Mouse (Mus musculus) lung, postnatal 0 days (tissue): ENCODE data around the gene Stub1. TPM values are rescaled to one million over a fixed set of nuclear protein-coding genes. Genes with fewer than 3 reads are reported as not detected.

Experiments used
- ATAC-seq: fragments of 200-750 bp; cut with Nextera tagmentation; 2 replicates; pipeline ENCODE4 v1.8.0; 2017; ENCODE audit warnings: moderate library complexity
- DNase-seq: peaks from one replicate; pipeline ENCODE4 v3.0.0-alpha.2; 2016; ENCODE audit warnings: low spot score
- H3K27ac ChIP-seq: fragments of 300-500 bp; sonication (generic); 2 replicates; pipeline ENCODE4 v1.5.1; 2014; ENCODE audit warnings: antibody characterized with exemption, mild to moderate bottlenecking, low read length, mixed read lengths
- H3K27me3 ChIP-seq: fragments of 300-500 bp; sonication (generic); replicated peaks from 2 replicates; pipeline ENCODE4 v1.6.1; 2014; ENCODE audit warnings: low read length, mixed read lengths; ENCODE audit not compliant: insufficient read depth
- H3K36me3 ChIP-seq: fragments of 300-500 bp; sonication (generic); 2 replicates; pipeline ENCODE4 v1.6.1; 2014; ENCODE audit warnings: low read length, mixed read lengths; ENCODE audit not compliant: insufficient read depth
- H3K4me1 ChIP-seq: fragments of 300-500 bp; sonication (generic); 2 replicates; pipeline ENCODE4 v1.6.1; 2014; ENCODE audit warnings: antibody characterized with exemption, low read depth, low read length, mixed read lengths; ENCODE audit not compliant: insufficient read depth
- H3K4me2 ChIP-seq: fragments of 300-500 bp; sonication (generic); replicated peaks from 2 replicates; pipeline ENCODE4 v1.6.1; 2014; ENCODE audit warnings: low read depth, mild to moderate bottlenecking, low read length, moderate library complexity, mixed read lengths
- H3K4me3 ChIP-seq: fragments of 300-500 bp; sonication (generic); 2 replicates; pipeline ENCODE4 v1.5.1; 2014; ENCODE audit warnings: low read depth, low read length
- H3K9ac ChIP-seq: fragments of 300-500 bp; sonication (generic); replicated peaks from 2 replicates; pipeline ENCODE4 v1.6.1; 2014; ENCODE audit warnings: low read depth, mild to moderate bottlenecking
- H3K9me3 ChIP-seq: fragments of 300-500 bp; sonication (generic); 2 replicates; pipeline ENCODE4 v1.6.1; 2016; ENCODE audit warnings: low read length, mixed read lengths
- CTCF ChIP-seq: IDR thresholded peaks from 2 replicates; pipeline ENCODE4 v1.5.1; 2016; ENCODE audit warnings: antibody characterized with exemption, mild to moderate bottlenecking
- EP300 ChIP-seq: IDR thresholded peaks from 2 replicates; pipeline ENCODE4 v1.6.1; 2016; ENCODE audit warnings: antibody characterized with exemption, mild to moderate bottlenecking, control low read depth
- WGBS: fragments of 180-500 bp; shearing (Covaris S2); extraction: QIAGEN DNeasy Blood & Tissue Kit; methylation state at CpG from one replicate; pipeline ENCODE4 v1.1.7; 2014; 5-methylcytosine and 5-hydroxymethylcytosine counted together
- polyA plus RNA-seq: library from polyadenylated mRNA; unstranded; fragments of >200 nt; fragmentation: Nextera tagmentation; extraction: Ambion mirVana; gene quantifications from 2 replicates; pipeline ENCODE4 v1.2.1, GENCODE M21; 2015

Gene Stub1
- polyA plus RNA-seq, 1 experiment from 2014 or later, result 198 TPM

DNA sequence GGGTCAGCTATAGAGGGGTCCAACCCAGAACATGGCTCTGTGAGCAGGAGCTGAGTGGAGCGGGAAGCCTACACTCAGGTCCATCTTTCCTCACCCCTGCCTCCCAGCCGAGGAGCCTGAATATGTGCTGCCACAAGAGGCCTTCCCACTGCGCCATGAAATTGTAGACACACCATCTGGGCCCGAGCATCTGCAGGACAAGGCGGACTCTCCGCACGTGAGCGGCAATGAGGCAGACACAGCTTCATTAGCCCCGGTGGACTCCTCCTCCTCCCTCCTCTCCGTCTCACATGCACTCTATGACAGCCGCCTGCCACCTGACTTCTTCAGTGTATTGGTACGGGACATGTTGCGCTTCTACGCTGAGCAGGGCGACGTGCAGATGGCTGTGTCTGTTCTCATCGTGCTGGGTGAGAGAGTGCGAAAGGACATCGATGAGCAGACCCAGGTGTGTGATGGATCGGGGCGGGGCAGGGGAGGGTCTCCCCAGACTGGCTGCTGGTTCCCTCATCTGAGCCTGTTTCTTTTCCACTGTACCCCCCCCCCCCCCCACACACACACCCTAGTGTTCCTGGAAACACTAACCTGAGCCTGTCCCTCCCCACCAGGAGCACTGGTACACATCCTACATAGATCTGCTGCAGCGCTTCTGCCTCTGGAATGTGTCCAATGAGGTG lies 5.5 kb downstream of the Stub1 start:
- Histone ChIP-seq H3K36me3 (0 out of 2 replicates have a peak, but pooled peaks cover 11% of the 10 kb centered on the region), H3K4me1 (peaks cover 35% of the 10 kb centered on the region)
- 90% methylated on average over 22 of the region's 22 CpGs for WGBS

DNA sequence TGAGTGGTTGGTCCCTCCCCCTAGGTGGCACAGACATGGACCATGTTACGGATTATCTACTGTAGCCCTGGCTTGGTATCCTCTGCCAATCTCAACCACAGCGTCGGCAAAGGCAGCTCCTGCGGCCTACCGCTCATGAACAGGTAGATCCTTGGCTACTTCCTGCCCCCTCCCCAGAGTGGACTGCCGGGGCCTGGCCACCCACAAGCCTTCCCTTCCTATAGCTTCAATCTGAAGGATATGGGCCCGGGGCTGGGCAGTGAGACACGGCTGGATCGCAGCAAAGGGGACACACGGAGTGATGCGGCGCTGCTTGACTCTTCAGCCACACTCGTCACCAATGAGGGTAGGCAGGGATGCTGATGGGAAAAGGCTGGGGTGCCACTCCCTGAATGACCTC lies 6.2 kb downstream of the Stub1 start:
- Histone ChIP-seq H3K4me2 (no peak overlapping the region), H3K27me3 (no peaks in the 10 kb centered on the region), H3K4me3 (no peak overlapping the region), H3K4me1 (peaks cover 32% of the 10 kb centered on the region), H3K36me3 (0 out of 2 replicates have a peak, but pooled peaks cover 11% of the 10 kb centered on the region), H3K9me3 (no peaks in the 10 kb centered on the region), H3K9ac (no peak overlapping the region), H3K27ac (no peak overlapping the region)
- DNase-seq (no peak), ATAC-seq (no peak)
- TF ChIP-seq EP300, result no peak
- TF ChIP-seq CTCF, result no peak
- 92% methylated on average over 13 of the region's 13 CpGs for WGBS

More for the DNA sequence above, 5.5 kb downstream of the Stub1 start:
- Histone ChIP-seq H3K9ac (no peak overlapping the region), H3K27ac (no peak overlapping the region; the same call in 1 of the 2 replicates), H3K9me3 (no peaks in the 10 kb centered on the region), H3K4me2 (no peak overlapping the region), H3K27me3 (no peaks in the 10 kb centered on the region), H3K4me3 (no peak overlapping the region)
- DNase-seq (no peak), ATAC-seq (no peak)
- TF ChIP-seq CTCF, result no peak
- no peak for TF ChIP-seq EP300

DNA sequence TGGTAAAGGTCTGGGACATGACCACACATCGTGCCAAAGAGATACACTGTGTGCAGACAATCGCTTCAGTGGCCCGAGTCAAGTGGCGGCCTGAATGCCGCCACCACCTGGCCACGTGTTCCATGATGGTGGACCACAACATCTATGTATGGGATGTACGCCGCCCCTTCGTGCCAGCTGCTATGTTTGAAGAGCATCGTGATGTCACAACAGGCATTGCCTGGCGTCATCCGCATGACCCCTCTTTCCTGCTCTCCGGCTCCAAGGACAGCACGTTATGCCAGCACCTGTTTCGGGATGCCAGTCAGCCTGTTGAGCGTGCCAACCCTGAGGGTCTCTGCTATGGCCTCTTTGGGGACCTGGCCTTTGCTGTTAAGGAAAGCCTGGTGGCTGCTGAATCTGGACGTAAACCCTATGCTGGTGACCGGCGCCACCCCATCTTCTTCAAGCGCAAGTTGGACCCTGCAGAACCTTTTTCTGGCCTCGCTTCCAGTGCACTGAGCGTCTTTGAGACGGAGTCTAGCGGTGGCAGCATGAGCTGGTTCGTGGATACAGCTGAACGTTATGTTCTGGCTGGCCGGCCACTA lies 7.1 kb downstream of the Stub1 start:
- no peak overlapping the region for H3K4me3 ChIP-seq
- ATAC-seq, result no peak
- H3K9me3 ChIP-seq, result no peaks in the 10 kb centered on the region
- DNase-seq, result no peak
- H3K4me1 ChIP-seq, result peaks cover 22% of the 10 kb centered on the region; the same call in 1 of the 2 replicates
- WGBS, result 95% methylated on average over 26 of the region's 27 CpGs
- H3K4me2 ChIP-seq, result no peak overlapping the region
- no peak for TF ChIP-seq EP300
- TF ChIP-seq CTCF, result no peak
- H3K36me3 ChIP-seq, result 0 out of 2 replicates have a peak, but pooled peaks cover 11% of the 10 kb centered on the region
- H3K9ac ChIP-seq, result no peak overlapping the region
- no peak overlapping the region for H3K27ac ChIP-seq
- no peaks in the 10 kb centered on the region for H3K27me3 ChIP-seq

DNA sequence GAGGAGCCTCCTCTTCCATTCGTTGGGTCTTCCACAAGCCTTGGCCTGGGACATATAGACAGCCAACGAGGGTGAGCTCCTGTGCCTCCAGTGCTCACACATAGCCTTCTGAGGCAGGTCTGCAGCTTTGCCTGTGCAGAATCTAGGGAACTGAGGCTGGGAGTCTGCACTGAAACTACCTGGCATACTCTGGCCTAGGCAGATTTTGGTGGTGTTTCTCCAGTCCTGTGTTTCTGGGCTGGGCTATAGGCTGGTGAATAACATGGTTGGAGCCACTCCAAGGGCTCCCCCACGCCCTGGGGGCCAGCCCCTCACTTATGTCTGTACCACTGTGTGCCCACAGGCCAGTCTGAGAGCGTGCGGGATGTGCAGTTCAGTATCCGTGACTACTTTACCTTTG lies 7.9 kb downstream of the Stub1 start:
- H3K27me3 ChIP-seq, result no peaks in the 10 kb centered on the region
- 0 out of 2 replicates have a peak, but pooled peaks cover 6% of the 10 kb centered on the region for H3K36me3 ChIP-seq
- no peak overlapping the region for H3K27ac ChIP-seq
- H3K4me3 ChIP-seq, result no peak overlapping the region
- ATAC-seq (no peak), DNase-seq (no peak)
- WGBS, result 86% methylated on average over 6 of the region's 6 CpGs
- H3K4me1 ChIP-seq, result peaks cover 21% of the 10 kb centered on the region; the same call in 1 of the 2 replicates
- TF ChIP-seq EP300, result no peak
- no peak for TF ChIP-seq CTCF
- H3K4me2 ChIP-seq, result no peak overlapping the region
- H3K9me3 ChIP-seq, result no peaks in the 10 kb centered on the region
- no peak overlapping the region for H3K9ac ChIP-seq

GRCm38 (mm10) chr17:25824362-25825142 lies 8.7 kb downstream of the Stub1 start:
- ATAC-seq, result no peak
- Histone ChIP-seq H3K4me1 (peaks cover 19% of the 10 kb centered on the region; the same call in 1 of the 2 replicates), H3K9me3 (no peaks in the 10 kb centered on the region), H3K27ac (no peak overlapping the region), H3K27me3 (peaks cover 5% of the 10 kb centered on the region; the same call in 1 of the 2 replicates), H3K36me3 (0 out of 2 replicates have a peak, but pooled peaks cover 6% of the 10 kb centered on the region), H3K9ac (0 out of 2 replicates have a peak overlapping the region, but pooled peaks have one; percentile 56), H3K4me2 (peak overlapping the region; percentile 81), H3K4me3 (no peak overlapping the region; the same call in 1 of the 2 replicates)
- no peak for DNase-seq
- TF ChIP-seq EP300 (no peak), CTCF (no peak)
- WGBS, result 65% methylated on average over 17 of the region's 17 CpGs

GRCm38 (mm10) chr17:25823452-25823851 lies 9.8 kb downstream of the Stub1 start, which contains the start of gene Wdr24:
Wdr24 (plus strand) TSS chr17:25823627.
- ATAC-seq (peak; percentile 82), DNase-seq (peak; percentile 92)
- H3K9ac ChIP-seq, result peak within 1 kb of the TSS; percentile 56
- under 1% methylated on average over 18 of the region's 18 CpGs for WGBS
- H3K27ac ChIP-seq, result 0 out of 2 replicates have a peak within 1 kb of the TSS, but pooled peaks have one; percentile 20
- no peaks in the 10 kb centered on the region for H3K9me3 ChIP-seq
- 0 out of 2 replicates have a peak, but pooled peaks cover 6% of the 10 kb centered on the region for H3K36me3 ChIP-seq
- H3K4me3 ChIP-seq, result peak within 1 kb of the TSS; percentile 49
- H3K27me3 ChIP-seq, result peaks cover 7% of the 10 kb centered on the region; the same call in 1 of the 2 replicates
- peaks cover 15% of the 10 kb centered on the region; the same call in 1 of the 2 replicates for H3K4me1 ChIP-seq
- H3K4me2 ChIP-seq, result peak within 1 kb of the TSS; percentile 81
- no peak for TF ChIP-seq CTCF
- no peak for TF ChIP-seq EP300
